Mouse (Mus musculus) forebrain, embryonic 13.5 days (tissue): ENCODE measurements at regions not wholly inside any gene's neighbourhood (a gene's known extent, or its start where the extent isn't known, plus 50 kb on each side); places are given as distances from the start of the nearest gene placed in this dataset.

Source experiments
- ATAC-seq: fragments of 200-750 bp; cut with Nextera tagmentation; 2 replicates; pipeline ENCODE4 v1.8.0; 2017
- H3K27ac ChIP-seq: fragments of 300-500 bp; sonication (generic); 2 replicates; pipeline ENCODE4 v1.5.1; 2015; ENCODE audit warnings: inconsistent platforms, mild to moderate bottlenecking, moderate library complexity
- H3K27me3 ChIP-seq: fragments of 300-500 bp; sonication (generic); 2 replicates; pipeline ENCODE4 v1.6.1; 2015; ENCODE audit warnings: mild to moderate bottlenecking, inconsistent platforms
- H3K36me3 ChIP-seq: fragments of 300-500 bp; sonication (generic); 2 replicates; pipeline ENCODE4 v1.6.1; 2015; ENCODE audit warnings: mild to moderate bottlenecking, inconsistent platforms; ENCODE audit not compliant: poor library complexity, severe bottlenecking
- H3K4me1 ChIP-seq: fragments of 300-500 bp; sonication (generic); 2 replicates; pipeline ENCODE4 v1.6.1; 2015; ENCODE audit warnings: inconsistent platforms
- H3K4me2 ChIP-seq: fragments of 300-500 bp; sonication (generic); 2 replicates; pipeline ENCODE4 v1.6.1; 2015; ENCODE audit warnings: inconsistent platforms, mild to moderate bottlenecking, moderate library complexity
- H3K4me3 ChIP-seq: fragments of 300-500 bp; sonication (generic); 2 replicates; pipeline ENCODE4 v1.5.1; 2015; ENCODE audit warnings: mild to moderate bottlenecking, inconsistent platforms
- H3K9ac ChIP-seq: fragments of 300-500 bp; sonication (generic); 2 replicates; pipeline ENCODE4 v1.6.1; 2015; ENCODE audit warnings: mild to moderate bottlenecking, inconsistent platforms
- H3K9me3 ChIP-seq: fragments of 300-500 bp; sonication (generic); replicated peaks from 2 replicates; pipeline ENCODE4 v1.6.1; 2016; ENCODE audit warnings: inconsistent platforms
- WGBS: fragments of 180-500 bp; shearing (Covaris S2); methylation state at CpG from one replicate; pipeline ENCODE4 v1.1.7; 2015; 5-methylcytosine and 5-hydroxymethylcytosine counted together

DNA sequence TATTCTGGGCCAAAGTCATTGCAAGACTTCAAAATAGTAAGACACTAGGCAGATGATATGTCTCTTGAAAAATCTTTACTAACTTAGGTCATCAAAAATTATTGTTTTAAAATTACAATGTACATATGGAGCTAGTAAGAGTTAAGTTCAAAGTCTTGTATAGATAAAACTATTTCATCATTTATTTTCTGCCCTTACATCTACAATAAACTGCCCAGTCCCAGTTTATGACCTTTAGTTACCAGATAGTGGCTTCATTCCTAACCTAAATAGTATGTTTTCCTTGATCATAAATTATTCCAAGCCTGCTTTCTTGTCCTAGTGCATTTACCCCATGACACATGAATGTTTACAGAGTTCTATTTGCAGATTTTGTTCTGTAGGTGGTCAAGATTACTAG is 72.9 kb downstream of the Manea start:
- H3K27ac ChIP-seq = no peak overlapping the region
- H3K4me3 ChIP-seq = no peak overlapping the region
- no peak overlapping the region for H3K9ac ChIP-seq
- peaks cover 3% of the 10 kb centered on the region; the same call in 1 of the 2 replicates for H3K4me1 ChIP-seq
- no peak for ATAC-seq
- H3K36me3 ChIP-seq = no peaks in the 10 kb centered on the region
- no peaks in the 10 kb centered on the region for H3K9me3 ChIP-seq
- H3K27me3 ChIP-seq = no peaks in the 10 kb centered on the region
- no peak overlapping the region for H3K4me2 ChIP-seq

DNA sequence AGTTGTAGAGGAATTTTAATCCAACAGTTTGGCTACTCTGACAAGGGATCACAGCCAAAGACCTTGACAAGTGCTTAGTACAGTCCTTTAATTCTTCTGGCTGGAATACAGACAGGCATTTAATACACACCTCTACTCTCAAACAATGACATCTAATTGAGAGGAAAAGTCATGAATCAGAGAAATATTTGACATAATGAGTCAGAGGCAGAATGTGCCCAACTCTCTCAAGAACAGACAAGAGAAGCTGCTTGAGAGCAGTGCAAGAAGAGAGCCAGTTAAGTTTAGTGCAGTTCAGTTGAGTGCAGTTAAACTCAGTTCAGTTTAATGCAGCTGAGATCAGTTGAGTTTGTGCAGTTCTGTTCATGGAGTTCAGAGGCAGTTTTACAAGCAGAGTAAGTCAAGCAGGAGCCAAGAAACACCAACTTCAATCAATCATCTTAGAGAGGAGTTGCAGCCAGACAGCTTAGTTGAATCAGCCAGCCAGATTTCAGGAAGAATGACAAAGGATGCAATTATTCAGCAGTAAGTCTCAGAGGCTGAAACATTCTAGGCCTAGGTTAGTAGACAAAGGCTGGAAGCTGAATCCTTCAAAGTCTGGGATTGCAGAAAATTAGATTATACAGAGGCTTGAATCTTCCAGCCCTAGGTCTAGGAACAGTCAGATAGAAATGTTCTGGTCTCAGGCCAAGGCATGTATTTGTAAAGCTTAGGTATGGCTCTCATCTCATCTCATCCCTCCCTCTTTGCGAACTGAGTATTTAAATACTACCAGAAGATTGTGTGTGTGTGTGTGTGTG is 87.3 kb downstream of the Manea start:
- 70% methylated on average over 1 of the region's 1 CpGs for WGBS
- H3K4me3 ChIP-seq = no peak overlapping the region
- ATAC-seq = 0 out of 2 replicates have a peak, but pooled peaks have one; percentile 30
- H3K4me2 ChIP-seq = no peak overlapping the region
- no peak overlapping the region; the same call in 1 of the 2 replicates for H3K27ac ChIP-seq
- H3K27me3 ChIP-seq = no peaks in the 10 kb centered on the region
- no peak overlapping the region for H3K9ac ChIP-seq
- H3K4me1 ChIP-seq = 0 out of 2 replicates have a peak, but pooled peaks cover 3% of the 10 kb centered on the region
- H3K9me3 ChIP-seq = no peaks in the 10 kb centered on the region
- H3K36me3 ChIP-seq = no peaks in the 10 kb centered on the region

DNA sequence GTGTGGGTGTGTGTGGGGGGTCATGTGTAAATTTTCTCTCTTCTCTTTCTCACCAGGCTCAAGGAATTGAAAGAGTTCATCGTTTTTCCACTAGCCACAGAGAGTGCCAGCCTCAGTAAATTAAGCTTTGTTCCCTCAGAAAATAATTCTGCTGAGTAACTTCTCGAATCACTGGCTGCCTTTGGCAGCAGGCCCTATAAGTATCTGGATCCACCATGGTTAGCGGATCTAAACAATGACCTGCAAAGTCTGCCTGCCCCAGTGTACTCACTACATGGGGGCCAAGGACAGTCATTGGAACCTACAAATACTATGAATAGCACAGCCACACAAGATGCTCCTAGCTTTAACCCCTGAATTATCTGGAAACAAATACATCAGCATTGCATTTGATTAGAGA is 90.8 kb downstream of the Manea start:
- H3K27ac ChIP-seq = no peak overlapping the region
- no peaks in the 10 kb centered on the region for H3K27me3 ChIP-seq
- H3K4me1 ChIP-seq = 0 out of 2 replicates have a peak, but pooled peaks cover 3% of the 10 kb centered on the region
- no peak overlapping the region for H3K4me2 ChIP-seq
- no peak overlapping the region for H3K4me3 ChIP-seq
- peak; percentile 58; the same call in 1 of the 2 replicates for ATAC-seq
- no peaks in the 10 kb centered on the region for H3K9me3 ChIP-seq
- WGBS = 28% methylated on average over 3 of the region's 3 CpGs
- no peaks in the 10 kb centered on the region for H3K36me3 ChIP-seq
- no peak overlapping the region for H3K9ac ChIP-seq

DNA sequence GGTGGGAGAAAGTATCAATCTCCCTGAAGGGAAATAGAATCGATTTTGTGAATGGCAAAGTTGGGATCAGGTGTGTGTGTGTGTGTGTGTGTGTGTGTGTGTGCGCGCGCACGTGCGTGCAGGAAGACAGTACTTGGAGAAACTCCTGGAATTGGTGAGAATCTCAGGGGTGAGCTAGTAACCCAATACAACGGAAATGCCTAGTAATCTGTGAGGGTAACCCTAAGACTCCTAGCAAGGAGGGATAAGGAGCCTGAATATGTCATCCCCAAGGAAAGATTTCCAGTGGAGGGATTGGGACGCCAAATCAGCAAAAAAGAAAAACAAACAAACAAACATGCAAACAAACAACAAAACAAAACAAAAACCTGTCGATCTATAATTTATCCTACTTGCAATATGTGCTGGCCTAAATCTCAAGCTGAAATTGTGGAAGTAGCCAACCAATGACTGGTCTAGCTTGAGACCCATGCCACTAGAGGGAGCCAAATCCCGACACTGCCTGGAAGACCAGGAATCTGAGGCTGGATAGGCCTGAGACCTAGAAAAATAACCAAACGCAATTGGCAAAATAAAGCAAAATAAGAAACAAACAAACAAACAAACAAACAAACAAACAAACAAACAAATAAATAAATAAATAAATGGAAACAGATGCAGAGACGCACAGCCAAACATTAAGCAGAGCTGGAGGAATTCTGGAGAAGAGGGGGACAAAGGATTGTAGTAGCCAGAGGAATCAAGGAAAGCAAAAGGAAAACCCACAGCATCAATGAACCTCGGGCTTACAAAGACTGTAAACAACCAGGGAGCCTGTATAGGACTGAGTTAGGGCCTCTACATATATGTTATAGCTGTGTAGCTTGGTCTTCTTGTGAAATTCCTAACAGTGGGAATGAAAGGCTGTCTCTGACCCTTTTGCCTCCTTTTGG is 98.5 kb downstream of the Manea start:
- Histone ChIP-seq H3K4me3 (no peak overlapping the region), H3K4me2 (no peak overlapping the region), H3K4me1 (no peaks in the 10 kb centered on the region), H3K9ac (no peak overlapping the region), H3K9me3 (no peaks in the 10 kb centered on the region), H3K36me3 (no peaks in the 10 kb centered on the region), H3K27me3 (no peaks in the 10 kb centered on the region), H3K27ac (no peak overlapping the region)
- peak; percentile 96 for ATAC-seq
- 63% methylated on average over 13 of the region's 13 CpGs for WGBS

DNA sequence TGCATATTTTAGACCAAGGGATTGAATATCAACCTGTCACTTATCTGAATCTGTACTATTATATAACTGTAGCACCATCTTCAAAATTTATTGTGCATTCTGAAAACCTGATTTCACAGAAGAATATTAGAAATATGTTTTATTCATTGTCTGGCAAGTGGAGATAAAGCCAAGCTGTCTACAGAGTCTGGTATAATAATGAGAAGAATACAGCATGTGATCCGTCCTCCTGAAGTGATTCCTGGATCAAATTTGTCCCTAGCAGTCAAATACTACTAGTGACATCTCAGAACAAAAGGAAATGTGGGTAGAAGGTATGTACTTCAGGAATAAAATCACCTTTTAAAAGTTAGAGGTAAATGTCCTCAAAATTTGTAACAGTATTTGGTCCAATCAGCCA is 123.4 kb downstream of the Manea start:
- WGBS = 82% methylated on average over 1 of the region's 1 CpGs
- no peaks in the 10 kb centered on the region for H3K36me3 ChIP-seq
- no peaks in the 10 kb centered on the region for H3K9me3 ChIP-seq
- no peak overlapping the region for H3K4me3 ChIP-seq
- peak; percentile 50; the same call in 1 of the 2 replicates for ATAC-seq
- no peak overlapping the region for H3K27ac ChIP-seq
- H3K27me3 ChIP-seq = no peaks in the 10 kb centered on the region
- no peak overlapping the region for H3K4me2 ChIP-seq
- H3K4me1 ChIP-seq = no peaks in the 10 kb centered on the region
- no peak overlapping the region for H3K9ac ChIP-seq
